Mouse (Mus musculus) embryo, embryonic 11 days (tissue): Measurements from ENCODE around the gene Kctd3.

Experiments
- DNase-seq: peaks from one replicate; pipeline ENCODE4 v3.0.0-alpha.2; 2015

Kctd3 gene

DNA sequence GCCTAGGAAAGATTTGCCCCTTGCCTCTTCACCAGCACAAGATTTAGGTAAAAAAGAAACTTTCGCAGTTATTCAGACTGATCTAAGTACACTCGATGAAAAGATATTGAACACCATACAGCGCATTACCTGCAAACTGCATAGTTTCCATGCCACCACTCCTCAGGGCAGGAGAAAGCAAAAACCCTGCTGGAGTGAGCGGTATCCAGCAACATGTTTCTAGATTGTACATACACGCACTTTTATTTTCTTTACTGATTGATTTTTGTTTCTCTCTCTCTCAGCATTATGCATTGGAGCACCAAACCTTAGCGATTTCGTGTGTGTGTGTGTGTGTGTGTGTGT is 311 bp upstream of the Kctd3 start:
- DNase-seq, result no peak

- DNase-seq, result peak; percentile 5
Measured at GRCm38 (mm10) chr1:189006826-189007225, 815 bp downstream of the Kctd3 start.

- DNase-seq, result no peak
Measured at GRCm38 (mm10) chr1:189006267-189006666, 1.4 kb downstream of the Kctd3 start.

DNA sequence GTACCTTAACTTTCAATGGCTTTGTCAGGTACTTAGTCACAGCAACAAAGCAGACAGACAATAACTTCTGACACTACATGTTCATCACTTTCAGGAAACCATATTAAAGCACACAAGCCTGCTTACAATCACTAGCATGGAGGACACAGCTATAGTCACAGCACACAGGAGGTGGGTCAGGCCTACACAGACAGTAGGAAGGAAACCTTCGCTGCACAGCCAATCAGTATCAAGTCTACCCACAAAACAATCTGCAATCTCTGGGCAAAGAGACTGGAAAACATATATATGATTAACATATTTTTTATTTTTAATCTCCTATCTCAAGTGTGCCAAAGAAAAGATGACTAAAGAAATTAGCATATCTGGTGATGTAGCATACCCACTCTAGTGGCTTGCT is 2.9 kb downstream of the Kctd3 start:
- no peak for DNase-seq

DNA sequence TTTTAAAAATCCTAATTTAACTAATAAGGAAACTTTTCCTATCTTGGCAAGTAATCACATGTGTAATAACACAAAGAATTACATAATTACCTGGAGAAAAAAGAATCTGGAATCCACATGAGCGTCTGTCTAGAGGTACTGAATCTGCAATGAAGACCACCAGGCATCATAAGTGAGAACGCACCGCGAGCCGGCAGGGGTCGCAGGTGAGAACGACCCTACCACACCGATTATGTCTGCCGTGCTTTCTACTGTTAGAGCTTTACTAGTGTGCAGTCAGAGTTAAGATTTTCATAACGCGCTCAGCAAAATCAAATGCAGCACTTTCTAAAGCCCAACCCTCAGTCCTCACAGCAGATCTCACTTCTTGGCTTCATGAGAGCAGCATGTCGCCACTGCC is 5.8 kb downstream of the Kctd3 start:
- no peak for DNase-seq

GRCm38 (mm10) chr1:188999981-189000380 is 7.7 kb downstream of the Kctd3 start:
- no peak for DNase-seq

DNA sequence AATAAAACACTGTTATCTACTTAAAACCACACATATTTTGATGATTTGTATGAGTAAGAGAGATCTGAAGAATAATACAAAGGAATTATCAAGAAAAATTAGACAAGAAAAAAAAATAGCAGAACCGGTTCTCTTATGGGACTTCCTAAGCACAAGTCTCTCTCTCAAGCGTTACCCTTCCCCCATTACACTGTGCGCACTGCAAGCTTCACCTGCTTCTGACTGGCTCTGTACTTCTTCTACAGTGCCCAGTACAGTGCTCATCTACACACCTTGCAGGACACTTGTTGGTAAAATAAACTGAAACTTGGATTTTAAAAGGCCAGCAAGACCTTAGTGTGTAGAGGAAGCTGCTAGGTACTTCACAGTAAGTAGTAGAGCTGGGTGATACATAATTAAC is 9.7 kb downstream of the Kctd3 start:
- DNase-seq, result no peak

DNA sequence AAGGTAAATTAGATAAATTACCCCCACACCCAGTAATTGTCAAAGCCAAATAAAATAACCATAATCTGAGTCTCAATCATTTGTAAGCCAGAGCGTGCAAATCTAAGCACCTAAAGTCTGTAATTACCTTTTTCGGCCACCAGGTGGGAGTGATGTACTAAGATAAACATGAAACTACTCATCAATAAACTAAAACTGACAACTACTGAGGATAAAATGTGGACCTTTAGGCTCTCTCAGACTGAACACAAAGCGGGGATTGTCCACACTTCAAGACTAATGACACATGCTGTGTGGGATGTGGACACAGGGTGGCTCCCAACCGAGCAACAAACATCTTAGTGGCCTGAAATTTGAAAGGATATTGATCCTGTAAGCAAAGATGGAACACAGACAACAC is 14.4 kb downstream of the Kctd3 start:
- peak; percentile 69 for DNase-seq

GRCm38 (mm10) chr1:188980050-188980449 is 27.6 kb downstream of the Kctd3 start:
- DNase-seq, result peak; percentile 75

GRCm38 (mm10) chr1:188973926-188974325 is 33.7 kb downstream of the Kctd3 start:
- DNase-seq, result no peak

- no peak for DNase-seq
Measured at GRCm38 (mm10) chr1:188973078-188973477, 34.6 kb downstream of the Kctd3 start.

DNA sequence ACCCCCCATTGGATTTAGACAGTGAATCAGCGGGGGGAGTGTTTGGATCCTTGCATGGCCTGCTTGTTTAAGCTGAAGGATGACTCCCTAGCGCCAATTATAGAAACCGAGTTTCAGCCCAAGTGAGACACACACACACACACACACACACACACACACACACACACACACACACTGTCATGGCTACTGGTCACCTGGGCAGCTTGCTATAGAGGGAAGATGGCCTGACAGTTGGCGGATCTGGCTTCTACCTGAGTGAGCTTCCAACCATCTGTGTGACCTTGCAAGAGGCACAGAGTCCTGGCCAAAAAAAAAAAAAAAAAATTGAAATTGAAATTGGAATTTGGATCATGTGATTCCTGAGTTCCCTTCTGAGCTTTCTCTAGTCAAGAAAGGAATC is 55.1 kb downstream of the Kctd3 start:
- no peak for DNase-seq

GRCm38 (mm10) chr1:188951091-188951490 is 56.5 kb downstream of the Kctd3 start:
- no peak for DNase-seq

DNA sequence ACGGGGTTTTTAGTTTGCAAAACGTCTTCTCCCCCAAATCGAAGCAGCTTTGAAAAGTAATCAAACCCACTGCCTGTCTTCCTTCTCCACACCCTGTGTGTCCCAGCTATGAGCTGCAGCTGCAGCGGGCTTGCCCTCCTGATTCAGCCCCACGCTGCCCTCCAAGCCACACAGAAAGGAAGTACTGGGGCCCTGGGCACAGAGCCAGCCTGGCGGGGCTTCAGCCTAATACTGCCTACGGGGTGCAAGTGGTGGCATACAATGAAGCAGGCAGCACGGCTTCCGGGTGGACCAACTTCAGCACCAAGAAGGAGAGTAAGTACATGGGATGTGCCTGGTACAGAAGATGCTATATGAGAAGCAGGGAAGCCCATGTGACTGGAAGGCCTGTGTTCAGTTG is 59.4 kb downstream of the Kctd3 start:
- no peak for DNase-seq

- no peak for DNase-seq
Measured at GRCm38 (mm10) chr1:188947794-188948193, 59.8 kb downstream of the Kctd3 start.

- DNase-seq, result no peak
Measured at GRCm38 (mm10) chr1:188946849-188947248, 60.8 kb downstream of the Kctd3 start.

GRCm38 (mm10) chr1:188945326-188945725 is 62.3 kb downstream of the Kctd3 start:
- peak; percentile 18 for DNase-seq

DNA sequence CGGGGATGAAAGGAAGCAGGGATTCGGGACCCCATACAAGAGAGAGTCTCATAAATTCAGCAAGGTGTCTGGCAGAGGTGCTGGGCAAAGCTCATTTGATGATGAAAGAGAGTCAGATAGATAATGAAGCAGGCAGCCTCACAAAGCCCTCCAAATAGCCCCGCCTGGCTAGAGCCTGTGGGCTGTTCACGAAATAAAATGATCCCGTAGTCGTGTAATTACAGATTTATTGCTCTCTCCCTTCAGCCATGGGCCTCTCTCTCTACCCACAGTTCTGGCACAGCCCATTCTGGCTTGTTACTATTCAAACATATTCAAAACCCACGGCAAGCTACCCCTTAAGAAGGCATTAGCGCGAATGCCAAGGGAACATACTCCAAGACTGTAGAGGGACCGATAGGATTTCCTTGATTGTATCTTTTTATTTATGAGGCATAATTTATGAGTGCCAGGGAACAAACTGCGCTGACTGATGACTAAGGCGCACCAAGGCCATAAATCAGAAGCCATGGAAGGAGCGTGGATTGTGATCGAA is 70.3 kb downstream of the Kctd3 start:
- no peak for DNase-seq
